26 mouse cellular contexts compared by ENCODE assay signal in genomic region chr6:54530182-54530581, GRCm38 (mm10). TPM values are rescaled to one million over a fixed set of nuclear protein-coding genes. Genes with fewer than 3 reads are reported as not detected.
"Had no signal": no experiment of that assay in that cellular context is flagged by ENCODE, and none has a peak within 500 bp of the region (broad histone marks: within the 10 kb centered on the region; RNA-seq: fewer than 3 reads in every experiment).

No protein-coding gene starts in this region.

- H3K9me3 ChIP-seq: heart, embryonic 13.5 days; heart, embryonic 15.5 days; hindbrain, embryonic 13.5 days; hindbrain, embryonic 15.5 days; kidney, embryonic 15.5 days; limb, embryonic 13.5 days; limb, embryonic 15.5 days; liver, embryonic 12.5 days had no signal

- ATAC-seq: intestine, embryonic 16.5 days; liver, embryonic 12.5 days had no signal

- H3K36me3 ChIP-seq: heart, embryonic 13.5 days; heart, embryonic 15.5 days; kidney, embryonic 15.5 days; limb, embryonic 13.5 days; limb, embryonic 15.5 days; liver, embryonic 12.5 days had no signal

- H3K9ac ChIP-seq: heart, embryonic 13.5 days; heart, embryonic 15.5 days; hindbrain, embryonic 13.5 days; hindbrain, embryonic 15.5 days; kidney, embryonic 15.5 days; limb, embryonic 13.5 days; limb, embryonic 15.5 days; liver, embryonic 12.5 days; liver, embryonic 14.5 days had no signal

- DNase-seq: gastrocnemius, postnatal 14 days; gastrocnemius, postnatal 36 days; heart, adult 11 months; heart, adult 2 months; heart, postnatal 14 days; heart, postnatal 36 days; kidney, adult 11 months; kidney, adult 2 months; kidney, adult 9 months; kidney, postnatal 14 days; kidney, postnatal 36 days; layer of hippocampus, adult 9-11 months; layer of hippocampus, postnatal 36 days; left cerebral cortex, postnatal 4 days had no signal

- H3K27me3 ChIP-seq: heart, embryonic 13.5 days; heart, embryonic 15.5 days; hindbrain, embryonic 13.5 days; hindbrain, embryonic 15.5 days; kidney, embryonic 15.5 days had no signal

- H3K27ac ChIP-seq: heart, adult 2 months; heart, embryonic 13.5 days; heart, embryonic 15.5 days; kidney, embryonic 15.5 days; kidney, postnatal 0 days; limb, embryonic 13.5 days; limb, embryonic 15.5 days; liver, embryonic 12.5 days; liver, embryonic 14.5 days had no signal

- H3K4me3 ChIP-seq: heart, adult 2 months; heart, embryonic 13.5 days; heart, embryonic 15.5 days; hindbrain, embryonic 13.5 days; hindbrain, embryonic 15.5 days; kidney, embryonic 15.5 days; limb, embryonic 13.5 days; limb, embryonic 15.5 days; liver, embryonic 12.5 days had no signal

- H3K4me1 ChIP-seq: kidney, embryonic 15.5 days; limb, embryonic 13.5 days had no signal

- H3K4me2 ChIP-seq: hindbrain, embryonic 13.5 days; hindbrain, embryonic 15.5 days; kidney, embryonic 15.5 days; limb, embryonic 13.5 days; limb, embryonic 15.5 days; liver, embryonic 12.5 days had no signal

RNA-seq across cellular contexts. Expression of gene Scrn1, which starts 36.1 kb away (rescaled TPM):
- polyA plus RNA-seq: liver, adult 2 months had no signal
